Mouse (Mus musculus): ENCODE measurements around the gene Sp1.

DNA sequence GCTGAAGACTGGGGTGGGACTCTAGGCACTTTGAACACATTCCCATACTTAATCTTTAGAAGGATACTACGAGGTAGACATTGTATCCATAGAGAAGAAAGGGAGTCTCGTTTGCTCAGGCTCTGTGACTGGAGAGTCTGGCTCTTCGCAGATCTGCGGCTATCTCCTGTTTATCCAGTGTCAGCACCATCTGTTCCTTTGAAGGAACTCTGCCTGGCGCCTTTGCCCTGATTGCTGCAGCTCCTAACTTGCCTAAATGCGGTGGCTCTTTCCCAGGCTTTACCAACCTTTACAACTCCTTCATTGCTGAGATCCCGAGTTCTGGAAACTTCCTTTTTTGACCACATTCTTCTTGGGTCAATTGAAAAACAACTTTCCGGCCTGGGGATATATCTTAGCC is 43.4 kb downstream of the Sp1 start:
- TF ChIP-seq POLR2A (IDR thresholded peaks at IDR 0.05; ENCODE audit: borderline replicate concordance, extremely low read depth, insufficient read depth, insufficient read length, poor library complexity, severe bottlenecking) (no peak), CTCF (IDR thresholded peaks at IDR 0.05; ENCODE audit: borderline replicate concordance, extremely low read depth, insufficient read depth, insufficient read length) (no peak)
